Mouse (Mus musculus) T-cell, adult 2 months (primary cell): ENCODE results near the gene Kirrel2.

Experiments used
- DNase-seq: peaks from one replicate; pipeline ENCODE4 v3.0.0; 2022; ENCODE audit warnings: low spot score

The Kirrel2 gene

DNA sequence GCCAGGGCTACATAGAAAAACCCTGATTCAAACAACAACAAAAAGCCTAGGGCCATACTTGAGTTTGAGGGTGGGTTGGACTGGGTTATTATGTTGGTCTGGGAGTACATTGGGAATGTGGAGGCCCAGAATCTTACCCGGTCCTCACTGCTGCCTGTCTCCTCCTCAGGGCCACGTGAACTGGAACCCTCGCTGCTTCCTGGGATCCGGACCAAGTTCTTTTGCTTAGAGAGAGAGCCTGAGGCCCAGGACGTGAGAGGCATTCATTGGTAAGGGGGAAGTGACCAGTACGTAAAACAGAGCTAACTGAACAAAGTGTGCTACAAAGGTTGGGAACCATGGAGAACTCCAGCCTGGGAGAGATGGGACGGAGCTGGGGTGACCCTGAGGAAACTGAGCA lies 7.2 kb downstream of the Kirrel2 start:
- no peak for DNase-seq

DNA sequence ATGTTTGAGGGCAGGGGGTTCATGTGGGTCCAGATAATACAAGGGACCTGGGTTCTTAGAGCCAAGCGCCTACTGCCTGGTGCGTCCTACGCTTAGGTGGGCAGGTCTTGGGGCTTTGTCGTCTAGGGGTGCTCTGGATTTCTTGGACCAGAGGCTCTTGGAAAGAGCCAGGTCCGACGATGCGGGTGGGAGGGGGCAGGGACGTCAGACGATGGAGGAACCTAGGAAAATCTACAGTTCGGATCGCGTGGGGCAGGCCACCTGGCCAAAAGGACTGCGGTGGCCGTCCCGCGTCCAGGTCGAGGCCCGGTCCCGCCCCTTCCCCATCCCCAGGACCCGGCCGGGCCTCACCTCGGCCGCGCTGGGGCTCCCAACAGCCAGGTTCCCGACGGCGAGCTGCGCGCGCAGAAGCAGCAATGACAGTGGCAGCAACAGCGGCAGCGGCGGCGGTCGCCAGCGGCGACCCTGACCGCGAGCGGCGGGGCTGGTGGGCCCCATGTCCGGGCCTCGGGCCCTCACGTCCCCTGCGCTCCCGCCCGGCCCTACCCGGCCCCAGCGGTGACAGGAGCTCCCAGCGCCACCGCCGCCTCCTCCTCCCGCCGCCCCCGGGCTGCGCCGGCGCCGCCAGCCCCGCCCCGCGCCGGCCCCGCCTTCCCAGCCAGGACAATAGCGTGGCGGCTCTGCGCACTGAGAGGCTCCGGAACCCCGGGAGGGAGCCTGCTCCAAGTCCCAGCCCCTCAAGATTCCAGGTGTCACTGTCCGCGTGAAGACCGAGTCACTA lies 12.3 kb downstream of the Kirrel2 start, which contains the start of gene Aplp1:
TSS of gene Aplp1 (minus strand) at position 565 of the 781 bp plus-strand sequence.
- peak; percentile 51 for DNase-seq

DNA sequence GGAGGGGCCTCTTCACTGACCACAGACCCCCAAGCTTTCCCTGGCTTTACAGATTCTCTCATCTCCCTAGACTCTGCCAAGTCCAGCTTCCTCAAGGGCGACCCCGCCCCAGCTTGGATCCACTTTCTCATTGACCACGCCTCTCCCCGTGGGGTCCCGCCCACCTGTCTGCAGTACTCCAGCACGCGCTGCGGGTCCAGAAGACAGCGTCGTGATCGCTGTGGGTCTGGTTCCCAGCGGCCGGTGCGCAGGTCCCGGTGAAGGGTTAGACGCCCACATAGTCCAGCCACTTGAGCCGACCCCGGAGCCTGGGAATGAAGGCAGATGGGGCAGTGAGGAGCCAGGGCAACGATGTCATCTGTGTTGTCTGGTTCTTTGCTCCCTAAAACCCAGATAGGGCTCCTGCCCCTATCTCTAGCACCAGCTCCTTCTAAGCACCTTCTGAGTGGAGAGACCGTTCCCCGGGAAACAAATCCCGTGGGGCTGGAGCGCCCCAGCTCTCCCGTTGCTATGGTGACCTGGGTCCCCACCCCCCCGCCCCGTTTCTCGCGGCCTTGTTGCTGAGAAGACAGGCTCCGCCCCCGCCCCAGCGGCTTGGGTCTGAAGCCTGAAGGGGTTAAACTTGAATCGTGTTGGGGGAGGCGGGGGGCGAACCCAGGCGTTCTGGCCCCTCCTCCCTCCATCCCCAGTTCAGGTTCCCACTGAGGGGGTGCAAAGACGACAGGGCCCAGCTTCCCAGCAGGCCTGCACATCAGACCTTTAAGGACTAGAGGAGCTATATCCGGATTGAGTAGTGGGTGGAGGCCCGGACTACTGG lies 13.1 kb downstream of the Kirrel2 start:
- peak; percentile 28 for DNase-seq

DNA sequence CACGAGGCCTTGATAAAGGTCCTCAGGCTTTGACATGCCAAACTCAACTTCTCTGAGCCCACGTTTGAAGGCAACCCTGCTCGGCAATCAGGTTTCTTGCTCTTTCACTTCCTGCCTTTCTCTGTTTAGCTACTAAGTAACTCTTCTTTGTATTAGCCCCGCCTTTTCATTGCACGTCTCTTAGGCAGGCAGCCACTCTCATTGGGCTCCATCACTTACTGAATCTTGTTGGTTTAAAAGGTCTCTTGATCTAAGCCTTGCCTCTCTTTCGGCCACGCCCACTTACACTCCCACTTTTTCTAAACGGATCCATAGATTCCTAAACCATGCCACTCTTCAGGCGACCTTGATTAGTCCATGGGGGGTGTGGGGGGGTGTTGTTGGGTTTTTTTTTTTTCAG lies 13.8 kb downstream of the Kirrel2 start:
- no peak for DNase-seq

DNA sequence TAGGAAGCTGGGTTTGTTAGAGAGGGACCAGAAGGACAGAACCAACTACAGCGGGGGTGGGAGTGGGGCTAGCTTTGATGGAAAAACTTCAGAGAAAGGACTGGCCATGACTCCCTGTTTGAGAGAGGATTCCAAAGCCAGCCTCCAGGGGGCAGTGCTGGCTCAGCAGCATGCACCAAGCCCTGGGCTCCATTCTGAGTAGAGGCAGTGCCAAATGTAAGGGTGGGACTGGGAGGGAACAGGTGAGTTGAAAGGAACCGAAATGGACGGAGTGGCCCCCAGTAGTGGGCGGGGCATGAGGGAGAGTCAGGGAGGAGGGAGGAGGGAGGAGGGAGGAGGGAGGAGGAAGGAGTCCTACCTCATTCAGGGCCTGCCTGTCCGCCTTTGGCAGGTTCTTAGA lies 16.8 kb downstream of the Kirrel2 start:
- peak; percentile 49 for DNase-seq

DNA sequence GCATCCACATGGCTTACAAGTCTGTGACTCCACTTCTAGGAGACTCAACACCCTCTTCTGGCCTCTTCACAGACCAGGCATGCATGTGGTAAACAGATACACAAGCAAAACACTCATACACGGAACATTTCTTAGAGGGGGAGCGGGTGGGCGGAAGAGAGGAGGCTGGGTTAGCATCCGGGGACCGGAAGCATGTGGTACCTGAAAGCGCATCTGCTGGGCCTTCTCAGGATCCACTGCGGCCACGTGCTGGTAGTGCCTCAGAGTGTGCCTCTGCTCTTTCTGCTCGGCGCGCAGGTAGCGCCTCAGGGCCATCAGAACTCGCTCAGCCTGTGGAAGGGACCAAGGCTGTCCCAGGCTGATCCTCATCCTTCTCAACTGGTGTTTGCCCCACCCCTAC lies 17.8 kb downstream of the Kirrel2 start:
- DNase-seq = no peak

DNA sequence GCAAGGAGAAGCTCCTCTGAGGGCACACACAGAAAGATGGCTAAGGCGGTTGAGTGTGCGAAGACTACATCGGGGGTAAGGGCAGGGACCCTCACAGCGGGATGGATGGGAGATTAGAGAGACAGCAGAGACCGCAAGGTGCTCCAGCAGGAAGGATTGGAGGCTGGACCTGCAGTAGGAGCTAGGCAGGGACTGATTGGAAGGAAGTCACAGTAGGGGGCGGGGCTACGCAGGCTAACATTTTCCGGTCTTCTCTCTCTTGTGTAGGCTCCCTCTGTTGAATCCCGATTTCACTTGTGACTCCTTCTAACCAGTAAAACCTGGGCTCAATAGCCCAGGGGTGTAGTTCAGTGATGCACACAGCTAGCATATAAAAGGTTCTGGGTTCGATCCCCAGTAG lies 20.6 kb downstream of the Kirrel2 start:
- no peak for DNase-seq

DNA sequence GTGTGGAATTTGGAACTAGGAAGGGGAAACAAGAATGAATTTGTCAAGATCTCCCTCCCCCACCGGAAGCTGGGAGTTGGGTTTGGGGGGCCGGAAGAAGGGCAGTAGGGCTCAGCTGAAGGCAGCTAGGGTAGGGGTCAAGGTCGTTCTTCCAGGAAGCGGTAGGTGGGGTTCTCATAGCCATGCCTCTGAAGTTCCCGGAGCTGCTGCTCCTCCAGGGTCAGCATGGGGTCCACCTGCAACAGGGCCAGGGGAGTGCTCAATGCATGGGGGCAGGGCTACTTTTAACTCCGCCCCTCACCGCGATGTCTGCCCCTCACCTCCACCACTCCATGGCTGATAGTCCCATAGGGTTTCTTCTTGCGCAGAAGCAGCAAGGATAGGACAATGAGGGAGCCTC lies 22.3 kb downstream of the Kirrel2 start:
- DNase-seq = no peak

DNA sequence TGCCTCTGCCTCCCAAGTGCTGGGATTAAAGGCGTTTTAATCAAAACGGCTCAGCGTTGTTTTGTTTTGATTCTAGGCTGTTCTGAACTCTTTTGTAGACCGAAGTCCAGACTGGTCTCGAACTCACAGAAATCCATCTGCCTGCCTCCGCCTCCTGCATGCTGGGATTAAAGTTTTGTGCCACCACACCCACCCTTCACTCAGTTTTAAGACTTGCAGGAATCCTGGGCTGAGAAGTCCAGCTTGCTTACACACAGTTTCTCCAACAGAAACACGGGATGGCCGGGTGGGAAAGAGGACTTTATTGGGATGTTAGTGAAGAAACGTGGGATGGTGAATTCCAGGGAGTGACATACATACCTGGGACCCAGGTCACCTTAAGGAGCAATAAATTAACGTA lies 22.8 kb downstream of the Kirrel2 start:
- no peak for DNase-seq

DNA sequence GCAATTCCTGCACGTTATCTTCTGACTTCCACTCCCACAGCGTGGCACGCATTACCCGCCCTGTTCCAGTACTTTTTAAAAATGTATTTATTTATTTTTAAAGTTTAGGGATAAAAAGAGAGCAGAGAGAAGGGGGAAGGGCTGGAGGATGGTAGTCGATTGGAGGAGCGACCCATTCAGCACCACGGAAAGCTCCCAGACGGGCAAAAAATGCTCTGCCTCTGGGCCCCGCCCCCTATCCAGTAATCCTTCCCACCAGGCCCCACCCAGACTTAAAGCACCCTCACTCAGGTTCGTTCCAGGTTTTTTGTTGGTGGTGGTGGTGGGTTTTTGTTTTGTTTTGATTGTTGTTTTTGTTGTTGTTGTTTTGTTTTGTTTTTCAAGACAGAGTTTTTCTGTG lies 23.3 kb downstream of the Kirrel2 start:
- no peak for DNase-seq

DNA sequence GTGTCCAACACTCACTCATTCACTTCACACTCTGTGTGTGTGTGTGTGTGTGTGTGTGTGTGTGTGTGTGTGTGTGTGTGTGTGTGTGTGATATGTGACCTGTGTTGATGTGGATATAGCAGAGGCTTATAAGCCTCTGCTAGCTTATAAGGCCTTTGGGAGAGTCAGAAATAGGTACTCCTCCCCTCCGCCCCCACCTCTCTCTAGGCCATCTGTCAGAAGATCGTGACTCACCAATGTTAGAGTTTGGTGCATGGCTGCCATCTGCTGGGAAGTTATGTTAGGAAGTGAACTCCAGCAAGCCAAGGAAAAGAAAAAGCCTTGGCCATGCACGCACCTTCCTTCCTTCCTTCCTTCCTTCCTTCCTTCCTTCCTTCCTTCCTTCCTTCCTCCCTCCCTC lies 25.7 kb downstream of the Kirrel2 start:
- DNase-seq = peak; percentile 81

DNA sequence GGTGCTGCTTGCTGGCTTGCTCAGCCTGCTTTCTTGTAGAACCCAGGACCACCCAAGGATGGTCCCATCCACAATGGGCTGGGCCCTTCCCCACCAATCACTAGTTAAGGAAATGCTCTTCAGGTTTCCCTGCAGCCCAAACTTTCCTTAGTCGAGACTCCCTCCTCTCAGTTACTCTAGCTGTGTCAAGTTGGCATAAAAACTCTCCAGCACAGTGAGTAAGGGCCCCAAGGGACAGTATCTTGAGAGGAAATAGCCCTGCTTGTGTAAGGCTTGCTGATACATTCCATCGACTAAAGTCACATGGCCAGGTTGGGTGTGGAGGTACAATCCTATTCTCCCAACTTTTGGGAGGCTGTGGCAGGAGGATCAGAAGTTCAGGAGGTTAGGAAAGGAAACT lies 27.3 kb downstream of the Kirrel2 start:
- no peak for DNase-seq

DNA sequence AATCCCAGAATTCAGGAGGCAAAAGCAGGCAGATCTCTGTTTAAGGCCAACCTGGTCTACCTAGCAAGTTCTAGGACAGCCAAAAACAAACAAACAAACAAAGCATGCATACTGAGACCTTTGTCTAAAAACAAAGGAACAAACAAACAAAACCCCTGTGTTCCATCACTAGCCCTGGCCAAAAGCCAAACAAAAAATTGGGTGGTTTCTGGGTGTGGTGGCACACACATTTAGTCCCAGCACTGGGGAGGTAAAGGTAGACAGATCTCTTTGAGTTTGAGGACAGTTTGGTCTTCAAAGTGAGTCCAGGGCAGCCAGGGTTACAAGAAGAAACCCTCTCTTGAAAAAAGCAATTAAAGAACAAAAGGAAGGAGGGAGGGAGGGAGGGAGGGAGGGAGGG lies 28.2 kb downstream of the Kirrel2 start:
- DNase-seq = no peak

DNA sequence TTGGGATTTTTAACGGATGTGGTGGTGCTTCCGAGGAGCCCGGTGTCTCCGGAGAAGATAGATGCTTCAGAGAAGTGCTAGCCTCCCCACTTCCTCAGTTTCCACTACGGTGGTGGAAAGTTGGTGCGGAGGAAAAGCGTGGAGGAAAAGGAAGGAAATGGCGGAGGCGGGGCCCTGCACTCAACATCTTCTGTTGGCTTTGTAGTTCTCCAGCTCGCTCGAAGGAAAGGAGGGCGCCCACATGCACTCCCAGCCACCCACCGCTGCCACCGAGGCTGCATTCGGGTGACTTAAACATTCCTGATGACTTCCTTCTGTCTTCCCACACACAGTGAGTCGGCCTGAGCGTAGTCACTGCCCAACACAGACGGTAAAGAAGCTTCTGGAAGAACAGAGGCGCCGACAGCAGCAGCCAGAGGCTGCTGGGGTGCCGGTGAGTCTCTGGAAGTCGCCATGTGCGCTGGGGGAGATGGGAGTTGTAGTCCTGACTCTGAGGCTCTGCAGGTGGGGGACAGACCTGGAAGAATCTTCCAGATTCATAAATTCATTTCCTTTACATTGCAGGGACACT lies 34.3 kb downstream of the Kirrel2 start:
- peak; percentile 57 for DNase-seq

DNA sequence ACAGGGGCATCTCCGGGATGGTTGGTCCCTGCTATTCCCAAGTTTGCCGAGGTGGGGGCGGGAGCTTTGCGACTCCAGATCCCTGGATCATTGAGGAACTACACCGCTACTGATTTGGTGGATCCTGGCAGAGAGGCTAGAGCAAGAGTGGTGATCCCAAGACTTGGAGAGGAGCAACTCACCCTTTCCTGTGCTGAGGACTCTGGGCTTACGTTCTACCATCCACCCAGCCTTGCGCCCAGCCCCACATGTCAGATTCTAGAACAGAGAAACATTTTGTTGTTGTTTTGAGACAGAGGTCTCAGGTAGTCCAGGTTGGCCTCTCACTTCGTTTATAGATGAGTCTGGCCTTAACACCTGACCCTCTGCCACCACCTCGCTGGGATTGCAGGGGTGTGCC lies 34.9 kb downstream of the Kirrel2 start:
- peak; percentile 60 for DNase-seq

DNA sequence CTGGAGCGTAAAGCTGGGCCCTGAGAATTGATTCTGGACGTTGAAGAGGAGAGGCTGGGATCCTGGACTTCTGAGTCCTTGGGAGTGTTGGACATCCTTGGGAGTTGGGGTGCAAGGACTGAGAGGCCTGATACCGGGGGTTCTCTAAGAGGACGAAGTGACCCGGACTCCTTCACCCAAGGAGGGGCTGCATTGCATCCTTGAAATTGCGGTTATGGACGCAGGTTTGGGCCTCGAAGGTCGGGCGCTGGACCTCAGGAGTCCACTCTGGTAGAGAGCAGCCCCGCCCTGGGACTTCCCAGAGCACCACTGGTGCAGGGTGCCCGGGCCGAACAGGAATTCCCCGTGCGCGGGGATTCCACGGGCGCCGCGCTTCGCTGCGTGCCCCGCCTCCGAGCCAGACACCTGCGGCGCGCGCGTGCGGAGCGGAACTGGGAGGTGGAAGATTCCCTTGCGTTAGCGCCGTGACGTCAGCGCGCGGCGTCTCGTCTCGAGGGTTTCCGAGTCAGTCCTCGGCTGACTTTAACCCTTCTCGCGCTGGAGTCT lies 35.5 kb downstream of the Kirrel2 start:
- DNase-seq = peak; percentile 96

DNA sequence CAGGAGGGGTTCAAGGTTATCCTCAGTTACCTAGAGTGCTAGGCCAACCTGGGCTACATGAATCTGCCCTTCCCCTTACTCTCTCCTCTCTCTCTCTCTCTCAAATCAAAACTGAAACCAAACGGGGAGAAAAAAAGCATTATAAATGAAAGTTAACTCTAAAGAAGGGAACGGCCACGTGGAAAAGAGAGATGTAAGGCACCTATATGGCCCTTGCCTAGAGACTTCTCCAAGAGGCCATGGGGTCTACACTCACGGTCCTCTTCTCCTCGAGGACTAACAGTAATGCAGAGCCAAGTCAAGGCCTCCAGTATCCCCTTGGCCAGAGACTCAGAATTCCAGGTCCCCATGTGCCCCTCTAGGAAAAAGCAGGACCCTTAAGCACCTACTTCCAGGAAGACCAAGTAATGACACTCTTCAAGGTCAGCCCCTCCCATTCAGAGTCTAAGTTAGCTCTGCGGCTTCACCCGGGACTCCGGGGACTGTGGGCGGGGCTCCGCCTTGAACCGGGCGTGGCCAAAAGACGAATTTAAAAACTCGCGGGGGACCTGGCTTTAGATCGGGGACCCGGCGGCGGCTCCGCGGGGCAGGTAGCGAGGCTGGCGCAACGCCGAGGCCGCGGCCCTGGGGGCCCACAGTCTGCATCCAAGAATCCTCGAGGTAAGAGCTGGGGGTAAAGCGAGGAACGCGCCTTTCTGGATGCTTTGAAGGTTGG lies 36.2 kb downstream of the Kirrel2 start, which contains the start of gene Nfkbid:
TSS of gene Nfkbid (plus strand) at position 558 of the 715 bp plus-strand sequence.
- DNase-seq = peak; percentile 80

DNA sequence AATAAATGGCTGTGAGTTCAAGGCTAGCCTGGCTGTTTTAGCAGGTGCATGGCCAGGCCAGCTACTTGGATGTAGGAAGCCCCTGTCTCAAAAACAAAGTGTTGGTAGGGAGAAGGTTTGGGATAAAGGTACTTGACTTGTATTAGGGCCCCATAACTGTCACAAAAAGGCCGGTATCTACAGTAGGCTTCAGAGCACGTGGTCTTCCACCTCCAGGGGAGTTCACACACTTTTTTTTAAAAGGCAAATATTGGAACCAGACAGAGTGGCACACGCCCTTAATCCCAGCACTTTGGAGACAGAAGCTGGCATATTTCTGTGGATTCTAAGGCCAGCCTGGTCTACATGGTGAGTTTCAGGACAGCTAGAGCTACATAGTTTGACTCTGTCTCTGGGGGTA lies 36.8 kb downstream of the Kirrel2 start:
- DNase-seq = no peak

DNA sequence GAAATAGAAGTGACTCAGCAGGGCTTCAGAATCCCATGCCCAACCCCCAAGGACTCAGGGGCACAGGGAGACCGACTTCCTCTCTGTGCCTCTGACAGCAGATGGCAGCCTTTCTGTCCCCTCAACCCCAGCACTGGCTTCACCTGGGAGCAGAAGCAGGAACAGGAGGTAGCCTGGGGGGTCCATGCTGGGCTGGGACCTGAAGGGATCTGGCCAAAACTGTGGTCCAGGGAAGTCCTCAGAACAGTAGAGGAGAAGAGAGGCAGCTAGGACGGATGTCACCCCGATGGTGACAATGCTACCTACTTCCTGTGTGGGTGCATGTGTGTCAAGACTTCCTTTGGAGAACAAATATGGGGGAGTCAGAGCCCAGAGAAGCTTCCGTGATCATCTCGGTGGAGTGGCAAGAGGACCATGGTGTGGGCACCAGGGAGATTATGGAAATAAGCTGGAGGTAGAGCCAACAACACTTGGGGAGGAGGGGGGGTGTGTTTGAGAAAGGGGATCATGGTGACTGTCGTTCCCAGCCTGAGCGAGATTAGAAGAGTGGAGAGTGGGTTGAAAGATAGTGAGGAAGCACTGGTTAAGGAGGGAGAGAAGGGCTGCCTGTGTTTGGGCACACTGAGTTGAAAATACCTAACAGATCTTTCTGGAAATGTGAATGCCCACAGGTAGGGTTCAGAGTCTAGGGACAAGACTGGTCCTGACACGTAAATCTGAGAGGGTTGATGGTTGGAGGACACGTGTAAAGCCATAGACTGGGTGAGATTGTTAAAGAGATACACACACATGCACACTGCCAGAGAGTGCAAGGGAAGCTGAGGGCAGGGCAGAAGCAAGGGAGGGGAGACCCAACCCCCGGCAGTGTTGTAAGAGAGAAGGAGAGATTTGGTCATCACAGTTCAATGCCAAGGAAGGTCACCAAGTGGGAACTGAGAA lies 37.7 kb downstream of the Kirrel2 start, which contains the start of gene Hcst:
TSS of gene Hcst (minus strand) at position 294 of the 939 bp plus-strand sequence.
- DNase-seq = peak; percentile 71

DNA sequence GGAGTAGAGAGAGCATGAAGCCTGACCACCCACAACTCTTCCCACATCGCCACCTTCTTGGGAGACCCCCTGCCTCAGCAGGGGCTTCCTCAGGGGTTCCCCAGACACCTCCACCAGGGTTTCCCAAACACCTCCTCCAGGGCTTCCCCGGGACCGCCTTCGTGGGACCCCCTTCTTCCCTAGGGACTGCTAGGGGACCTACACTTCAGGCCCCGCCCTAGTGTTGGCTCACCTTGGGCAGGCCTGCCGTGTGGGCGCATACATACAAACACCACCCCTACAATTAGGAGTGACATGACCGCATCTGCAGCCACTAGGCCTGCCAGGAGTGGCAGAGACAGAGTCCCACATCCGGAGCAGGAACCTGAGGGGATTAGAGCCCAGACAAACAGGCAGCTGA lies 39.6 kb downstream of the Kirrel2 start:
- DNase-seq = peak; percentile 71

DNA sequence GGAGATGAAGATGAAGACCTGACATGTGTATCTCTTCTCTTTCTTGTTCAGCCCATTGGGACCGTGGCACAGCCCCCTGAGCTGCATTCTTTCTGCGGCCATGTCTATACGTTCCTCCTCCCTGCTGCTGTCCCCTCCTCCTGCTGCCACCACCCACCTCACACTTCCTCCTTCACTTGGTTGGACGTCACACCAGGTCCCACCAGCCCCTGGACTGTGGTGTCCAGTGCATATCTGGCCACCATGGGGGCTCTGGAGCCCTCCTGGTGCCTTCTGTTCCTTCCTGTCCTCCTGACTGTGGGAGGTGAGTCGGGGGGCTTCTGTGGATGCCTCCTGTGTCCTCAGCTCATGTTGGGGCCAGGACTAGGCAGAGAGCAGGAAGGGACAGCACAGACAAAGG lies 43.9 kb downstream of the Kirrel2 start, which contains the start of gene Tyrobp:
TSS of gene Tyrobp (plus strand) at position 165 of the 400 bp plus-strand sequence.
- no peak for DNase-seq
